Mouse (Mus musculus) layer of hippocampus, adult 9-11 months (tissue): ENCODE measurements around the gene Hlx.

Experiments
- DNase-seq: peaks from one replicate; pipeline ENCODE4 v3.0.0; 2022

Hlx gene

DNA sequence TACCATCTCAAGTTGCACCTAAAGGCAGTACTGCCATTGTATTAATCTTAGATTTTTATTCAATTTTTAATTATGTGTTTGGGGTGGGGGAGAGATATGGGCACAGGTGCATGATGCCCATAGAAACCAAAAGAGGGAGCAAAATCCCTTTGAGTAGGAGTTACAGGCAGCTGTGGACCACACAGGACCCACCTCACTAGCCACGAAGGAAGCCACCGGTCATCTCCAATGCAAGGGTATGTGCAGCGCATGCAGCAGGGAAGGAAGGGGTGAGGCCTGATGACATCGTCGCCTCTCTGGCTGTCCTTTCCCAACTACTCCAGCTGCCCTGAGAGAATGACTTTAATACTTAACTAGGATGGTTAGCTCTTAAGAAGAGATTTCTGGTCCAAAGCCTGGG is 18.7 kb downstream of the Hlx start:
- DNase-seq, result no peak

DNA sequence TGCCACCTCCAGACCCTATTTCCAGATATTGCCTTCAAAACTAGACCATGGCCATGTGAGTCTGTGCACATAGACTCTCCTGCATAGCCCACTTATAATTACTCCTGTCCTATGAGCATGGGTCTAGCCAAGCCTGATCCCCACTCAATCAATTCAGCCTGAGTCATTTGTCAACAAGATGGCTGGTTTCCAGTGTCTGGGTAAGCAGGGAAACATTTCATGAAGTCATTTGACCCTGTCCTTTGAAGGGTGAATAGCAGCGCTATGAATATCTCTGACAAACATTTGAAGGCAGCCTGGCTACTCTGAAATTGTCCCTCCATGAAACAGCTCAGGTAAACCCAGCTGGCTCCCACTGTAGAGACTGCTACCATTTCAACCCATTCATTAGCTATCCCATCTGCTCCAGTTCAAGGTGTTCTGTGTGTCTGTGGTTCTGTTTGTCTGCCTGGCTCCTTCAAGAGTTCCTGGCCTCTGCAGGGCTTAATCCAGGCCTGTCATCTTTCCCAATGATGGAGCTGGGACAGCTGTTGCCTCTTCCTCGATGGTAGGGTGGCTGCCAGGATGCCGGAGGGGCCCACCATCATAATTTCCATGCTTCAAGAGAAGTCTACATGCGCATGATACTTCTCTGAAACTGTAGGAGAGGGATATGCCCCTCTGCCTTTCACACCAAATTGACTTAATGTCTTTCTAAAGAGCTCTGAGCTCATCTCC is 24.7 kb downstream of the Hlx start:
- DNase-seq, result no peak

DNA sequence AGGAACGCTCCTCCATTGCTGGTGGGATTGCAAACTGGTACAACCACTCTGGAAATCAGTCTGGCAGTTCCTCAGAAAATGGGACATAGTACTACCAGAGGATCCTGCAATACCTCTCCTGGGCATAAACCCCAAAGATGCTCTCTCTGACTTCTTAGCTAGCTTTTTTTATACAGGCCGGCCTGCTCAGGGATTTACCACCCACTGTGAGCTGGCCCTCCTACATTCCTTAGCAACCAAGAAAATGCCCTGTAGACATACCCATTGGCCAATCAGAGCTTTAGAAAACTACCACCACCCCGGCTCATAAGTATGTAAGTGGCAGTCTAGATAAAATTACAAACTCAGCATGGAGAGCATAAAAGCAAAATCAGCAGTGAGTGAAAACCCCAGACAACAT is 27.5 kb downstream of the Hlx start:
- no peak for DNase-seq

DNA sequence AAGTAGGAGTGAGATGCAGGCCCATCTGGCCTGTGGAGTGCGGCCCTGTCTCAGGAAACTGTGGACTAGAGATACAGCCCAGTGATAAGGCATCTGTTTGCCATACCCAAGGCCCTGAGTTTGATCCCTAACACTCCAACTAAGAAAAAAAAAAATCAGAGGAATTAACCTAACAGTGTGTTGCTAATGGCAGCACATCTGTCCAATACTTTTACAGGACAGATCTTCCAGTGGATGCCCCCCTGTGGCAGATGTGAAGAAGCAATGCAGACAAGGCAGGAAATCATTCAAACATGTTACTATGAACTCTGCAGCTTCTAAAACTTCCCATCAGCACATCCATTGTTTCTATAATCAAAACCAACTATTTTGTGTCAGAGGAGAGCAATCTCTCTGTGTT is 33.1 kb downstream of the Hlx start:
- DNase-seq, result no peak

DNA sequence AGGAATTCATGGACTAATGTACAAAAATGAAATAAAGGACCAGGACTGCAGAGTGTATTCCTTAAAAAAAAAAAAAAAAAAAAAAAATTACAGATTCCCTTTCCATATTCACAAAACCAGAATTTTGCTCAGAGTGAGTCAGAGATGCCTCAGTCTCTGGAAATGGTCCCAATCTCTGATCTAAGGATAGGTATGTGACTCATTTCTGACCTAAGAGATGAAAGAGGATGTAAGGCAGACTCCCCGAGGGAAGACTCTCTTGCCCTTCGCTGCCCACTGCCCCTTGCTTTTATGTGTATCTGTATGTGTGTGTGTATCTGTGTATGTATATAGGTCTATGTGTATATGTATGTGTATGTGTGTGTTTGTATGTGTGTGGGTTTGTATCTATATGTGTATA is 37.0 kb downstream of the Hlx start:
- DNase-seq, result no peak

DNA sequence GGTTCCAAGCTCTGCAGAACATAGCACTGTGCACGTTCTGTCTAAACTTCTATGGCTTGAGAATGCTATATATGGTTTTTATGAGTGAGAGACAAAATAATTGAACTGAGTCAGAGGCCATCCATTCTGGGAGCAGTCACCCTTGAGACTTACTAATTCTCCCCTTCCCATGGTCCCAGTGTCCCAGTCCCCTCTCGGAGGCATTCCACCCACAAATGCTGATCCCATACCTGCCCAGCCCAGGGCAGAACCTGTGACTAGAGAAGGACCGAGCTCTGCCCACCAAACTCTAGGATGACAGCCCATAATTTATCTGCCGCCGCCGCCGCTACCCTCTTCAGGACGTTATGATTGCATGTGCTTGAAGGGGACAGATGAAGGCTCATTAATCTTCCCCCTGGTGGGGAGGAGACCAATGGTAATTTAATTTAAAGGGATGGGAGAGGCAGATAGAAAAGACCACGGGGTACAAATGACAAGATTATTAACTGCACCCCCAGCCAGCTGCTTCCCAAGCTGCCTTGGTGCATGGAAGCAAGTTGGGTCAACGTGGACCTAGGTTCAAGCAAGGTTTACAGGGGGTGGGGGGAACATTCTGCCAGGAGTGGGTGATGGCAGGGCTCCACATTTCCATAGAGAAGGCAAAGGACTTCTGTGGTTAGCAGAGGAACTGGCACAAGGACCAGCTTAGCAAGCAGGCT is 40.1 kb downstream of the Hlx start:
- DNase-seq, result no peak

DNA sequence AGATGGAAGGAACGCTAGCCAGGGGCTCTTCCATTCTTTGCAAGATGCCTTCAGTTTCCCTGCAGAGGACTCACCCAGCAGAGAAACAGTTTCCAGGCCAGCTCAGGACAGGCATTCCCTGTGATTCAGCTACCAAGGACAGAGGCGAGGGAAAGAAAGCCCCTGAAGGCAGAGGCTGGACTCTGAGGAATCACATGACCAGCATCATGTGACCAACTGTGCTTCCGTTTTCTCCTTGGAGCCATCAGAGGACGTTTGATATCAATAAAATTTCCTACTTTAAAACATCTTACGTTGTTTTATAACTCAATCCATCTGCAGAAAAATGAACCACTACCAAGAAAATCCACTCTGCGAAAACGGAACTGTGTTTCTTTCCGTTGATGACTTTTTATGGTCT is 41.2 kb downstream of the Hlx start:
- DNase-seq, result no peak

DNA sequence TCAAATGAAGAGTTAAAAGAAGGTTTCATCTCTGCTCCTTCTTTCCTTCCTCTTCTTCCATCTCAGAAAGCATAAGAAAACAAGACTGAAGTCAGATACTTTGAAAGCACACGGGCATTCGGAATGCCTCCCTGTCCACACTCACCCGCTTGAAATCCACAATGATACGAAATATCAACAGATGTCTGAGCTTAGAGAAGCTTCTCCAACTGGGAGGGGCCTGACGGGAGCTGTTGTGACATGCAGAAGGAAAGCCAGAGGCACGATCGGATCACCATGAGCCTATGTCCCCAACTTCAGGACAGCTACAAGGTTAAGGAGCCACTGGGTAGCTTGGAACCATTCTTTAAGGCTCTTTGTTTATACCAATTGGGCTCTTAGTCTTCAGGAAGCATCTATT is 44.4 kb downstream of the Hlx start:
- no peak for DNase-seq

DNA sequence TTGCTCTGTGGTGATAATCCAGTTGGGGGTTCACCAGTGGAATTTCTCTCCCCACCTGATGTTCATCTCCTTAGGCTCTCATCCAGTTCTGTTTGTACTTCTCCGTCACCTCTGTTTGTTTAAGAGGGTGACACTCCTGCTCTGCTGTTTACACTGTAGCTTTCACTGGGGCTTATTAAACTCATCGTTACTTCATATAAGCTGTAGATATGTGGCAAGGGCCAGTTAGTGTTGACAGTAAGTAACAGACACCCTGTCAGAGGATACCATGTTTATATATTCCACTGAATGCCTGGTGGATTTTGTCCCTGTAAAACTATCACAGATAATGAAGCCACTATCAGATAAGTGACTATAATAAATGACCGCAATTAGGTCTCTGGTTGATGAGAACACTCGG is 44.9 kb downstream of the Hlx start:
- no peak for DNase-seq

DNA sequence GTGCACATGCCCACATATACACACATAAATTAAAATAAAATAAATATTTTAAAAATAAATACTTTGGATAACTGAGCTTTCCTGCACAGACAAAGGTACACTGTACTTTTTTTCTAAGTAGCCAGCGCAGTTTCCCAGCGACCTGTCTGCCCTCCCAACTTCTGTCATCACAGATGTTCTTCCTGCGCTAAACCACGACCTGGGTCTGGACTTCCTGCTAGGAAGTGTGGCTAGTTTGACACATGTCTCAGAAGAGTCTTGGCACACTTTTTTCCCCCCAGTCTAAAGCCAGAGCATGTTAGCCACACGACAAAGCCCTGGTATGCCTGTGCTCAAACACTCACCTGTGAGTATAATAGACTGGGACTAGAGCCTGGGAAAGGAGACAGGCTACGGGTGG is 48.9 kb downstream of the Hlx start:
- DNase-seq, result no peak

DNA sequence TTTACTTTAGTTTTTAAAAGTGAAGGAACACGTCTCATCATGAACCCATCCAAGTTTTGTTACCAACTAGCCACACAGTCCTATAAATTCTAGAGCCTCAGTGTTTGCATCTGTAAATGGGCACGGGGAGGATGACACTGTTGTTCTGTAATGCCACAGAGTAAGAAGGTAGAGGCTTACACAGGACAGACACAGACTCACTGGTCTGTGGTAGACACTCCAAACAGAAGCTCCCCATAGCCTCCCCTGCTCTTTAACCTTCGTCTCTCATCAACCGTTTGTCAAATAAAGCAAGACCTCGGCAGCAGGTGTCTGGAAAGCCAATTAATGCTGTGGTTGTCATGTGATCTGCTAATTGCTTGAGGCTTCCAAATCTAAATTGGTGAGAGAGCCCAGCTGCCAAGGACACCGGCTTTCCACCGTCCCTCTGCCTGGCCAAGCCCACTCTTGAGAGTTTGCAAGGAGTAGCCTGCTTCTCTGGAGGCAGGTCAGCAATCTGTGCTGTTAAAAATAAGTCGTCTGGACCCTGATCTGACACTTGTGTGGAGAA is 52.9 kb downstream of the Hlx start:
- DNase-seq, result no peak

DNA sequence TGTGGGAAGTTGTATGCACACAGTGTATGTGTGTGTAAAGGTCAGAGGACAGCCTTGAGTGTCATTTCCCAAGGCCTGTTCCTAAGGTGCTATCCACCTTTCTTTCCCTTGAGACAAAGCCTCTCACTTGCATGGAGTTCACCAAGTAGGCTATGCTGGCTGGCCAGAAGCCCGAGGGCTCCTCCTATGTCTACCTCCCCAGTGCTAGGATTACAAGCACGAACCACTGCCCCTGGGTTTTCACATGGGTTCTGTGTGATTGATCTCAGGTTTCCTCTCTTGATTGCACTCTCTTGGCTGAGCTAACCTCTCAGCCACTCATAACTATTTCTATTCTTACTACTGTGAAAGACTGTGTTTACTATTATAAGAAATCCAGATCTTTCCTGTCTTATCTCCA is 54.8 kb downstream of the Hlx start:
- DNase-seq, result no peak
